Mouse (Mus musculus) myocyte (in vitro differentiated cells): ENCODE measurements around the gene Lsm4. TPM values are rescaled to one million over a fixed set of nuclear protein-coding genes. Genes with fewer than 3 reads are reported as not detected.

ENCODE experiments used
- H3K27me3 ChIP-seq: one replicate; pipeline ENCODE4 v1.6.1; 2011; ENCODE audit not compliant: control insufficient read depth, insufficient read depth, insufficient read length
- H3K36me3 ChIP-seq: one replicate; pipeline ENCODE4 v1.6.1; 2011; ENCODE audit not compliant: control insufficient read depth, insufficient read depth
- H3K4me2 ChIP-seq: one replicate; pipeline ENCODE4 v1.6.1; 2011; ENCODE audit warnings: low read depth, control low read depth
- H3K4me3 ChIP-seq: one replicate; pipeline ENCODE4 v1.5.1; 2011; ENCODE audit warnings: mild to moderate bottlenecking, control low read depth, moderate library complexity
- H3K79me2 ChIP-seq: one replicate; pipeline ENCODE4 v1.6.1; 2011; ENCODE audit not compliant: control insufficient read depth, insufficient read depth
- H3ac ChIP-seq: one replicate; pipeline ENCODE4 v1.6.1; 2011; ENCODE audit not compliant: control insufficient read depth, insufficient read length
- CEBPB ChIP-seq: IDR thresholded peaks from 2 replicates; pipeline ENCODE4 v1.6.1; 2011; ENCODE audit warnings: mild to moderate bottlenecking, moderate library complexity; ENCODE audit not compliant: poor library complexity, insufficient read depth, severe bottlenecking
- E2F4 ChIP-seq: IDR thresholded peaks from one replicate; pipeline ENCODE4 v1.6.1; 2011; ENCODE audit warnings: mild to moderate bottlenecking, control low read depth, moderate library complexity; ENCODE audit not compliant: insufficient read depth
- MAX ChIP-seq: IDR thresholded peaks from one replicate; pipeline ENCODE4 v1.6.1; 2011; ENCODE audit warnings: low read depth, mild to moderate bottlenecking, control low read depth
- MYOD1 ChIP-seq, 3 experiments: IDR thresholded peaks; one replicate each; pipeline ENCODE4 v1.6.1; 2011; ENCODE audit warnings: control low read depth in 2 of 3, low read depth in 2 of 3, mild to moderate bottlenecking in 2 of 3, moderate library complexity in 1 of 3; ENCODE audit not compliant: insufficient read length in 2 of 3, control insufficient read depth in 1 of 3
- MYOG ChIP-seq, 3 experiments: IDR thresholded peaks; one replicate each; pipeline ENCODE4 v1.6.1; 2011; ENCODE audit warnings: control low read depth in 2 of 3, low read depth in 2 of 3, mild to moderate bottlenecking in 2 of 3; ENCODE audit not compliant: insufficient read length in 2 of 3, control insufficient read depth in 1 of 3, insufficient read depth in 1 of 3
- POLR2A ChIP-seq: IDR thresholded peaks from one replicate; pipeline ENCODE4 v1.6.1; 2011; ENCODE audit warnings: low read depth, mild to moderate bottlenecking, control low read depth, moderate library complexity; ENCODE audit not compliant: insufficient read length
- POLR2AphosphoS2 ChIP-seq: IDR thresholded peaks from one replicate; pipeline ENCODE4 v1.6.1; 2011; ENCODE audit warnings: low read depth, control low read depth; ENCODE audit not compliant: insufficient read length
- REST ChIP-seq: IDR thresholded peaks from one replicate; pipeline ENCODE4 v1.6.1; 2011; ENCODE audit warnings: mild to moderate bottlenecking, control low read depth, moderate library complexity; ENCODE audit not compliant: insufficient read depth, insufficient read length
- SRF ChIP-seq: IDR thresholded peaks from one replicate; pipeline ENCODE4 v1.6.1; 2011; ENCODE audit warnings: low read depth; ENCODE audit not compliant: control insufficient read depth, insufficient read length
- TCF12 ChIP-seq: IDR thresholded peaks from one replicate; pipeline ENCODE4 v1.6.1; 2011; ENCODE audit warnings: mild to moderate bottlenecking, control low read depth; ENCODE audit not compliant: poor library complexity, insufficient read depth, severe bottlenecking
- TCF3 ChIP-seq: IDR thresholded peaks from one replicate; pipeline ENCODE4 v1.6.1; 2011; ENCODE audit warnings: low read depth, control low read depth; ENCODE audit not compliant: insufficient read length
- USF1 ChIP-seq: IDR thresholded peaks from one replicate; pipeline ENCODE4 v1.6.1; 2011; ENCODE audit warnings: low read depth, mild to moderate bottlenecking, control low read depth, moderate library complexity
- polyA plus RNA-seq: library from polyadenylated mRNA; unstranded; fragments of >200 nt; fragmentation: generic; extraction: Trizol; gene quantifications from one replicate; pipeline ENCODE4 v1.2.1, GENCODE M21; 2012; ENCODE audit warnings: missing spikeins

The Lsm4 gene
- polyA plus RNA-seq, 1 experiment = 178 TPM

GRCm38 (mm10) chr8:70630532-70631381 lies 42.3 kb upstream of the Lsm4 start:
- H3K27me3 ChIP-seq = no peaks in the 10 kb centered on the region
- H3K4me2 ChIP-seq = peak overlapping the region; percentile 70
- peak overlapping the region; percentile 52 for H3K4me3 ChIP-seq
- no peak for TF ChIP-seq TCF3
- TF ChIP-seq POLR2A = peak; percentile 15
- TF ChIP-seq CEBPB = peak; percentile 82; the same call in 1 of the 2 replicates
- no peaks in the 10 kb centered on the region for H3K79me2 ChIP-seq
- H3ac ChIP-seq = peak overlapping the region; percentile 20
- no peaks in the 10 kb centered on the region for H3K36me3 ChIP-seq

GRCm38 (mm10) chr8:70631436-70631835 lies 41.6 kb upstream of the Lsm4 start:
- no peak overlapping the region for H3K4me2 ChIP-seq
- no peaks in the 10 kb centered on the region for H3K27me3 ChIP-seq
- no peak overlapping the region for H3ac ChIP-seq
- no peaks in the 10 kb centered on the region for H3K79me2 ChIP-seq
- no peaks in the 10 kb centered on the region for H3K36me3 ChIP-seq
- H3K4me3 ChIP-seq = peak overlapping the region; percentile 52
- TF ChIP-seq POLR2AphosphoS2 (peak; percentile 91), TCF12 (no peak), CEBPB (no peak), TCF3 (no peak), MAX (no peak), POLR2A (peak; percentile 89), MYOG (IDR thresholded peaks at IDR 0.05; ENCODE audit: control insufficient read depth in 1 of 3, insufficient read depth in 1 of 3, insufficient read length in 2 of 3, low read depth in 2 of 3) (peak in 1 of 3 experiments; percentile 29)

GRCm38 (mm10) chr8:70632346-70632892 lies 40.6 kb upstream of the Lsm4 start, which contains the start of gene Gdf15:
Gdf15 (minus strand) TSS chr8:70632456.
- H3K36me3 ChIP-seq = no peaks in the 10 kb centered on the region
- peak within 1 kb of the TSS; percentile 52 for H3K4me3 ChIP-seq
- H3K79me2 ChIP-seq = no peaks in the 10 kb centered on the region
- no peaks in the 10 kb centered on the region for H3K27me3 ChIP-seq
- H3ac ChIP-seq = no peak within 1 kb of the TSS
- no peak within 1 kb of the TSS for H3K4me2 ChIP-seq
- TF ChIP-seq TCF12 = no peak

GRCm38 (mm10) chr8:70634066-70634465 lies 39.0 kb upstream of the Lsm4 start:
- Histone ChIP-seq H3ac (no peak overlapping the region), H3K79me2 (no peaks in the 10 kb centered on the region), H3K27me3 (no peaks in the 10 kb centered on the region), H3K4me3 (no peak overlapping the region), H3K36me3 (no peaks in the 10 kb centered on the region), H3K4me2 (peak overlapping the region; percentile 30)
- TF ChIP-seq CEBPB (no peak), MAX (no peak), TCF12 (no peak)

- TF ChIP-seq POLR2A (no peak), MAX (no peak), TCF3 (no peak), SRF (no peak), POLR2AphosphoS2 (no peak), MYOD1 (IDR thresholded peaks at IDR 0.05; ENCODE audit: control insufficient read depth in 1 of 3, insufficient read length in 2 of 3, low read depth in 2 of 3) (no peak), TCF12 (no peak), CEBPB (no peak)
- Histone ChIP-seq H3K4me2 (no peak overlapping the region), H3K27me3 (no peaks in the 10 kb centered on the region), H3K36me3 (no peaks in the 10 kb centered on the region), H3K79me2 (no peaks in the 10 kb centered on the region), H3K4me3 (no peak overlapping the region), H3ac (no peak overlapping the region)
Measured at GRCm38 (mm10) chr8:70635527-70635926, 37.5 kb upstream of the Lsm4 start.

GRCm38 (mm10) chr8:70636838-70637237 lies 36.2 kb upstream of the Lsm4 start:
- Histone ChIP-seq H3K4me3 (no peak overlapping the region), H3K4me2 (no peak overlapping the region), H3K27me3 (no peaks in the 10 kb centered on the region), H3K36me3 (no peaks in the 10 kb centered on the region), H3K79me2 (no peaks in the 10 kb centered on the region), H3ac (no peak overlapping the region)
- TF ChIP-seq REST (no peak), TCF12 (no peak), POLR2AphosphoS2 (no peak), SRF (no peak), MYOG (IDR thresholded peaks at IDR 0.05; ENCODE audit: control insufficient read depth in 1 of 3, insufficient read depth in 1 of 3, insufficient read length in 2 of 3, low read depth in 2 of 3) (no peak), USF1 (no peak), E2F4 (no peak), MYOD1 (IDR thresholded peaks at IDR 0.05; ENCODE audit: control insufficient read depth in 1 of 3, insufficient read length in 2 of 3, low read depth in 2 of 3) (no peak), MAX (no peak), CEBPB (no peak), POLR2A (no peak), TCF3 (no peak)
